Mouse (Mus musculus) limb, embryonic 14.5 days (tissue): ENCODE measurements at regions not wholly inside any gene's neighbourhood (a gene's known extent, or its start where the extent isn't known, plus 50 kb on each side); places are given as distances from the start of the nearest gene placed in this dataset.

Experiments
- ATAC-seq: fragments of 200-750 bp; cut with Nextera tagmentation; 2 replicates; pipeline ENCODE4 v1.8.0; 2017; ENCODE audit warnings: low read depth, moderate number of reproducible peaks, moderate TSS enrichment; ENCODE audit not compliant: low FRiP score
- DNase-seq: peaks from one replicate; pipeline ENCODE4 v3.0.0-alpha.2; 2015; ENCODE audit warnings: low spot score
- H3K27ac ChIP-seq: fragments of 300-500 bp; sonication (generic); replicated peaks from 2 replicates; pipeline ENCODE4 v1.5.1; 2014; ENCODE audit warnings: low read depth, mild to moderate bottlenecking, low read length, moderate library complexity, mixed read lengths
- H3K27me3 ChIP-seq: fragments of 300-500 bp; sonication (generic); 2 replicates; pipeline ENCODE4 v1.6.1; 2014; ENCODE audit warnings: low read length, mixed read lengths; ENCODE audit not compliant: control insufficient read depth, insufficient read depth
- H3K36me3 ChIP-seq: fragments of 300-500 bp; sonication (generic); 2 replicates; pipeline ENCODE4 v1.6.1; 2014; ENCODE audit warnings: mild to moderate bottlenecking, low read length, moderate library complexity, mixed read lengths; ENCODE audit not compliant: control insufficient read depth, insufficient read depth
- H3K4me1 ChIP-seq: fragments of 300-500 bp; sonication (generic); 2 replicates; pipeline ENCODE4 v1.6.1; 2014; ENCODE audit warnings: antibody characterized with exemption, low read length, mixed read lengths; ENCODE audit not compliant: control insufficient read depth, insufficient read depth
- H3K4me2 ChIP-seq: fragments of 300-500 bp; sonication (generic); replicated peaks from 2 replicates; pipeline ENCODE4 v1.6.1; 2014; ENCODE audit warnings: low read depth, mild to moderate bottlenecking, low read length, moderate library complexity; ENCODE audit not compliant: severe bottlenecking
- H3K4me3 ChIP-seq: fragments of 300-500 bp; sonication (generic); replicated peaks from 2 replicates; pipeline ENCODE4 v1.5.1; 2014; ENCODE audit warnings: low read length
- H3K9ac ChIP-seq: fragments of 300-500 bp; sonication (generic); 2 replicates; pipeline ENCODE4 v1.6.1; 2014; ENCODE audit warnings: mild to moderate bottlenecking, low read depth, low read length, moderate library complexity; ENCODE audit not compliant: severe bottlenecking
- H3K9me3 ChIP-seq: fragments of 300-500 bp; sonication (generic); 2 replicates; pipeline ENCODE4 v1.6.1; 2016; ENCODE audit warnings: low read length; ENCODE audit not compliant: control insufficient read depth
- POLR2A ChIP-seq: fragments of 200-500 bp; IDR thresholded peaks from 2 replicates; pipeline ENCODE4 v1.8.0; 2012; ENCODE audit warnings: inconsistent platforms, mild to moderate bottlenecking, moderate library complexity, borderline replicate concordance; ENCODE audit not compliant: insufficient read depth, insufficient read length; ENCODE audit errors: extremely low read depth
- WGBS: fragments of 180-500 bp; shearing (Covaris S2); extraction: QIAGEN DNeasy Blood & Tissue Kit; methylation state at CpG from one replicate; pipeline ENCODE4 v1.1.7; 2014; 5-methylcytosine and 5-hydroxymethylcytosine counted together

GRCm38 (mm10) chr16:84607503-84607902 is 92.6 kb downstream of the A730009L09Rik start:
- ATAC-seq: no peak
- Histone ChIP-seq H3K4me2 (no peak overlapping the region), H3K9me3 (no peaks in the 10 kb centered on the region), H3K27me3 (no peaks in the 10 kb centered on the region), H3K4me3 (no peak overlapping the region), H3K9ac (no peak overlapping the region), H3K4me1 (no peaks in the 10 kb centered on the region), H3K27ac (no peak overlapping the region), H3K36me3 (no peaks in the 10 kb centered on the region)
- no peak for DNase-seq
- 62% methylated on average over 6 of the region's 6 CpGs for WGBS
- TF ChIP-seq POLR2A: no peak

GRCm38 (mm10) chr16:84615683-84616082 is 100.8 kb downstream of the A730009L09Rik start:
- TF ChIP-seq POLR2A: no peak
- no peak overlapping the region for H3K27ac ChIP-seq
- no peak overlapping the region for H3K4me2 ChIP-seq
- DNase-seq: no peak
- H3K9me3 ChIP-seq: no peaks in the 10 kb centered on the region
- H3K9ac ChIP-seq: no peak overlapping the region
- no peaks in the 10 kb centered on the region for H3K36me3 ChIP-seq
- no peaks in the 10 kb centered on the region for H3K27me3 ChIP-seq
- no peak for ATAC-seq
- no peak overlapping the region for H3K4me3 ChIP-seq
- whole genome bisulfite sequencing: 84% methylated on average over 7 of the region's 7 CpGs
- no peaks in the 10 kb centered on the region for H3K4me1 ChIP-seq

- H3K4me1 ChIP-seq: no peaks in the 10 kb centered on the region
- no peaks in the 10 kb centered on the region for H3K36me3 ChIP-seq
- H3K9ac ChIP-seq: no peak overlapping the region
- H3K9me3 ChIP-seq: no peaks in the 10 kb centered on the region
- 76% methylated on average over 1 of the region's 1 CpGs for WGBS
- H3K27ac ChIP-seq: no peak overlapping the region
- no peak for TF ChIP-seq POLR2A
- ATAC-seq (no peak), DNase-seq (no peak)
- H3K4me2 ChIP-seq: no peak overlapping the region
- H3K27me3 ChIP-seq: no peaks in the 10 kb centered on the region
- H3K4me3 ChIP-seq: no peak overlapping the region
Measured at GRCm38 (mm10) chr16:84616132-84616531, 101.2 kb downstream of the A730009L09Rik start.

- Histone ChIP-seq H3K4me1 (no peaks in the 10 kb centered on the region), H3K4me3 (no peak overlapping the region), H3K9ac (no peak overlapping the region), H3K27ac (no peak overlapping the region), H3K27me3 (no peaks in the 10 kb centered on the region), H3K9me3 (no peaks in the 10 kb centered on the region), H3K4me2 (no peak overlapping the region), H3K36me3 (no peaks in the 10 kb centered on the region)
- ATAC-seq: no peak
- TF ChIP-seq POLR2A: no peak
- DNase-seq: no peak
- 79% methylated on average over 2 of the region's 2 CpGs for WGBS
Measured at GRCm38 (mm10) chr16:84618379-84618778, 103.5 kb downstream of the A730009L09Rik start.

- Histone ChIP-seq H3K27me3 (no peaks in the 10 kb centered on the region), H3K27ac (no peak overlapping the region), H3K4me3 (no peak overlapping the region), H3K4me1 (no peaks in the 10 kb centered on the region), H3K36me3 (no peaks in the 10 kb centered on the region), H3K9ac (no peak overlapping the region), H3K9me3 (no peaks in the 10 kb centered on the region), H3K4me2 (no peak overlapping the region)
- ATAC-seq (no peak), DNase-seq (no peak)
- 98% methylated on average over 2 of the region's 2 CpGs for WGBS
- TF ChIP-seq POLR2A: no peak
Measured at GRCm38 (mm10) chr16:84619876-84620275, 105.0 kb downstream of the A730009L09Rik start.

GRCm38 (mm10) chr16:84620861-84621260 is 105.9 kb downstream of the A730009L09Rik start:
- ATAC-seq (no peak), DNase-seq (no peak)
- Histone ChIP-seq H3K27ac (no peak overlapping the region), H3K27me3 (no peaks in the 10 kb centered on the region), H3K36me3 (no peaks in the 10 kb centered on the region), H3K4me2 (no peak overlapping the region), H3K9ac (no peak overlapping the region), H3K4me3 (no peak overlapping the region), H3K9me3 (no peaks in the 10 kb centered on the region), H3K4me1 (no peaks in the 10 kb centered on the region)
- 40% methylated on average over 1 of the region's 1 CpGs for WGBS
- no peak for TF ChIP-seq POLR2A
